Mouse (Mus musculus) activated CD4-positive, CD25-positive, alpha-beta regulatory T cell, adult 4 months (primary cell): ENCODE results near the gene Zdhhc6. TPM values are rescaled to one million over a fixed set of nuclear protein-coding genes. Genes with fewer than 3 reads are reported as not detected.

Experiments used
- ATAC-seq: one replicate; pipeline ENCODE4 v1.8.0; 2017
- polyA plus RNA-seq, 2 experiments: library from polyadenylated mRNA; unstranded; fragments of 100-300 nt; shearing (Covaris generic); gene quantifications; one replicate each; pipeline ENCODE4 v1.2.1; 2017

Gene Zdhhc6
- polyA plus RNA-seq, 2 experiments from 2014 or later = 64.8 to 66.0 TPM

- no peak for ATAC-seq
Observed at GRCm38 (mm10) chr19:55299378-55299777, 16.5 kb downstream of the Zdhhc6 start.

GRCm38 (mm10) chr19:55297961-55298360 lies 17.9 kb downstream of the Zdhhc6 start:
- ATAC-seq = no peak

GRCm38 (mm10) chr19:55297489-55297888 lies 18.3 kb downstream of the Zdhhc6 start:
- ATAC-seq = no peak

GRCm38 (mm10) chr19:55296301-55296700 lies 19.5 kb downstream of the Zdhhc6 start:
- ATAC-seq = no peak

GRCm38 (mm10) chr19:55295556-55295955 lies 20.3 kb downstream of the Zdhhc6 start:
- ATAC-seq = no peak

GRCm38 (mm10) chr19:55295075-55295474 lies 20.8 kb downstream of the Zdhhc6 start:
- no peak for ATAC-seq

GRCm38 (mm10) chr19:55293175-55293574 lies 22.7 kb downstream of the Zdhhc6 start:
- ATAC-seq = no peak

GRCm38 (mm10) chr19:55292210-55292850 lies 23.5 kb downstream of the Zdhhc6 start:
- no peak for ATAC-seq

GRCm38 (mm10) chr19:55290621-55291270 lies 25.1 kb downstream of the Zdhhc6 start:
- no peak for ATAC-seq

GRCm38 (mm10) chr19:55288974-55289373 lies 26.9 kb downstream of the Zdhhc6 start:
- ATAC-seq = no peak

GRCm38 (mm10) chr19:55286034-55286433 lies 29.8 kb downstream of the Zdhhc6 start:
- no peak for ATAC-seq

- no peak for ATAC-seq
Observed at GRCm38 (mm10) chr19:55284093-55284492, 31.7 kb downstream of the Zdhhc6 start.

GRCm38 (mm10) chr19:55276770-55277169 lies 39.1 kb downstream of the Zdhhc6 start:
- ATAC-seq = no peak

- ATAC-seq = no peak
Observed at GRCm38 (mm10) chr19:55276100-55276499, 39.7 kb downstream of the Zdhhc6 start.

GRCm38 (mm10) chr19:55273340-55273739 lies 42.5 kb downstream of the Zdhhc6 start:
- no peak for ATAC-seq

GRCm38 (mm10) chr19:55271448-55271847 lies 44.4 kb downstream of the Zdhhc6 start:
- no peak for ATAC-seq

- ATAC-seq = no peak
Observed at GRCm38 (mm10) chr19:55269051-55269450, 46.8 kb downstream of the Zdhhc6 start.

- no peak for ATAC-seq
Observed at GRCm38 (mm10) chr19:55268150-55268549, 47.7 kb downstream of the Zdhhc6 start.

- no peak for ATAC-seq
Observed at GRCm38 (mm10) chr19:55266786-55267185, 49.0 kb downstream of the Zdhhc6 start.

- no peak for ATAC-seq
Observed at GRCm38 (mm10) chr19:55265269-55265668, 50.6 kb downstream of the Zdhhc6 start.

GRCm38 (mm10) chr19:55260389-55261184 lies 55.2 kb downstream of the Zdhhc6 start:
- ATAC-seq = no peak

GRCm38 (mm10) chr19:55258514-55258913 lies 57.3 kb downstream of the Zdhhc6 start:
- no peak for ATAC-seq

GRCm38 (mm10) chr19:55257656-55258375 lies 58.0 kb downstream of the Zdhhc6 start:
- ATAC-seq = no peak
